Mouse (Mus musculus) left cerebral cortex, adult 11 months (tissue): ENCODE measurements around the gene Txnrd3.

Experiments
- DNase-seq: peaks from one replicate; pipeline ENCODE4 v3.0.0; 2022; ENCODE audit warnings: low spot score

The Txnrd3 gene

GRCm38 (mm10) chr6:89643798-89644270, at the start of gene Txnrd3:
Txnrd3 (plus strand) TSS chr6:89643988.
- peak; percentile 74 for DNase-seq

GRCm38 (mm10) chr6:89595018-89595776, 48.6 kb upstream of the Txnrd3 start, which contains the start of gene Chchd6:
Chchd6 (minus strand) TSS chr6:89595652.
- peak; percentile 92 for DNase-seq

- no peak for DNase-seq
These were observed 48.0 kb upstream of the Txnrd3 start for GRCm38 (mm10) chr6:89595777-89596146.

- no peak for DNase-seq
These were observed 47.3 kb upstream of the Txnrd3 start for GRCm38 (mm10) chr6:89596510-89596909.

DNA sequence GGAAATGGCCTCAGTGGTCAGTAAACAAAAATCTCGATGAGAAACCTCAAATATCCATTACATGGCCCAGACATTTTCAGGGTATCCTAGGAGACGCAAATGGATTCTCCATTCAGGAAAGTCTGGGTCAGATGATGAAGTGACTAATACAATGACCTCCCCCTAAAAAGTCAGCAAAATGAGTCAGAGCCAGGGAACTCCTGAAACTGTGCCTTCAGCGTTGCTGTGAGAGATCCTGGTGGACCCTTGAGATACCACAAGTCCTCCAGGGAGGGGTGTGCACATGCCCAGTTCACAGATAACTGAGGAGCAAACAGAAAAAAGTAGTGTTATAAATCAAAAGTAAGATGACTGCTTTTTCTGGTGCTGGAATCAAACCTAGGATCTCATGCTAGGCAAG, 37.7 kb upstream of the Txnrd3 start:
- DNase-seq = no peak

DNA sequence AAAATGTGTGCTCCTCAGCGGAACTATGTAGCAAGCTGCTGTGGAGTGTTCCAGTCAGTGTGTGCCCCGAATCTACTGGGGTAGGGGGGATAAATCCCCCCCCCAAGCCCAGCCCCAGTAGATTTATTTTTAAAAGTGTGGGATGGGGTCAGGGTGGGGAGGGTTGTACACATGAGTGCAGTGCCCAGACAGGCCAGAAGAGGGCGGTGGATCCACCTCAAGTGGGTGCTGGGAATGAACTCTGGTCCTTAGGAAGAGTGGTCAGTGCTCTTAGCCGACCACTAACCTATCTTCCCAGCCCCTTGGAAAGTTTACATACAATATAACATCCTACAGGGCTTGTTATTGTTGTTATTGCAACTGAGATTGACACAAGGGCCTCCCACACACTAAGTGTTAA, 35.8 kb upstream of the Txnrd3 start:
- DNase-seq = no peak

DNA sequence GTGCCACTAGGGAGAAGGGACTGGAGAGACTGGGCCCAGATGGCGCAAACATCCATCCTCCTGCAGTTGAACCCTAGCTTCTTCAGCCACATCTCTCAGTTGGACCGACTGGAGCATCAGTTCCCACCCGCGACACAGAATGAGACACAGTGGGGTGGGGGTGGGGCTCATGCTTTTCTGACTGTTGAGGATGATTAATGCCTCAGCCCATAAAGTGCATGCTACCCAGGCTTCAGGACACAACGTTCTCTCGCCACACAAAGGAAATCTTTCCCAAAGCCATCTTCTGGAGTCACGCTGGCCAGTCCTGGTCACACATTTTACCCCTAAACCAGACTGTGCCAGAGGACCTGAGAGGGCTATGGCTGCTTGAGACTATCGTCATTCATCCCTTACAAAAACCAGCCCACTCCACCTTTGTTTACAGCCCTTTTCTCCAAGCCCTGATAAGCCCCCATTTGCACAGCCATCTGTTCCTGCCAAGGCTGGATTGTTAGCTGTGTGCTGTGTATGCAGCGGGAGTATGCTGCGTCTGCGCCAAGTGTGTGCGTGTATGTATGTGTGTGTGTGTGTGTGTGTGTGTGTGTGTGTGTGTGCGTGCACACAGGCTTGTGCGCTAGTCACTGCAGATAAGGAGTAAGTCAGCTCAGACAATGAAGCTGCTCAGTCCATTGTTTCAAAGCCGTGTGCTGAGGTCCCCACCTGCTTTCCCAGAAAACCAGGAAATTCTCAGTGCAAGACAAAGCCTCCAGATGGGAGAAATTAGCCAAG, 30.3 kb upstream of the Txnrd3 start:
- no peak for DNase-seq

DNA sequence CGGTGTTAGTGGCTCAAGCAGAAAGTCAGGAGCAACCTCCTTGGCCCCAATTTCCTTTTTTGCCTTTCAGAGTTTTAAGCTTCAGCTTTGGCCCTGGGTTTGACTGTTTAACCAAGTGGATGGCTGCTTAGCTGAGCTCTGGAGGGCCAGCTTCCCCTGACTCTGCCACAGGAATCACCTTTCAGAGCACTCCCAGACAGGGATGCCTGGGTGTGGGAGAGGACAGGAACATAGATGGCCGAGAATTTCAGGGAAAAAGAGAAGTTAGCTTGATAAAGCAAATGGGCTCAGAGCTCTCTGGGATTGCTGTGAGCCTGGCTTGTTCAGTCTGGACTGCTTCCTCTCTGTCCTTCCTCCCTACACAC, 29.7 kb upstream of the Txnrd3 start:
- no peak for DNase-seq

DNA sequence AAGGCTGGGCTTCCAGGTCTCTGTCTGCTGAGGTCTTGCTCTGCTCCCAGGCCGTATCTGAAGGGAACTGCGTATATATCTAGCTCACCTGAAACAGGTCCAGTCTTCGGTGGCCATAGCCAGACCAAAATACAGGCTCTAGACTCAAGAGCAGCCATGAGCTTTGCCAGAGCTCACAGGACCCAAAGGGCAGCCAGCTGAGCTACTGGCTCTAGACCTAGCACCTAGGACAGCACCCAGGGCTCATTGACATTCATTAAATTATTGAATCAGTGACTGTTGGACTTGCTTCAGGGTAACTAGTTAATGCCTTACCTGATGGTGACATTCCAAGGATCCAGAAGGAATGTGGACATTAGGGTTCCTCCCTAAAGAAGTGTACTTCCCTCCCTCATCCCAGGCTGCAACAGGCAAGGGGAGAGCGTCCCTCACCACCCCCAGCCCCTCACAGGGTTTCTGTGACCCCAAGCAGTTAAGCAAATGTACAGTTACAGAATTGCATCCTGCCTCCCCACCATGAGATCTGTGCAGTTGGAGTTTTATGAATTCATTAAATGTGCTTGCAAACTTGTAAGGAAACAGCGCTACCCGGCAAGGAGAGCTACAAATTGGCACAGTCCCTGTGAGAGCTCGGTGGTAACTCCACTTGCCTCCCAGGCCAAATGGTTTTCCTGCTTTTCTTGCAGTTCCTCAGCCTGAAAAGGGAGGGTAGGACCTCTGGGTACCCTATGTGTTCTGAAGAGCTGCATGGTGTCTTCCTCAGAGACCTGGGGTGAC, 29.0 kb upstream of the Txnrd3 start:
- DNase-seq = no peak

DNA sequence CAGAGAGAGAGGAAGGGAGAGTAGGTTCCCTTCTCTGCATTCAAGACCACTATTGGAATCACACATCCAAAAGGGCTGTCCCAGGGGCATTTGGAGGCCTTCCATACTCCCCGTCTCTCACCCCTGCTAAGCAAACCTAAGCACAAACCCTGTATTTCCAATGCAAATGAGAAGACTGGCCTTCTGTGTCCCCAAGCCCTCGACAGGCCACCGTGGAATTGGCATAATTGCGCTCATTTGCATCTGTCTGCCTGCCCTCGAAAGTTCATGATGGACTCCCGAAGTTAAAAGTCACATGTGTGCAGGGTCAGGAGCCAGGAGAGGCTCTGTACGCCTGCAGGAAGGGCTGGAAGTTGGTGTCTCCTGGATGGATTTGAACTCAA, 28.4 kb upstream of the Txnrd3 start:
- DNase-seq = no peak

DNA sequence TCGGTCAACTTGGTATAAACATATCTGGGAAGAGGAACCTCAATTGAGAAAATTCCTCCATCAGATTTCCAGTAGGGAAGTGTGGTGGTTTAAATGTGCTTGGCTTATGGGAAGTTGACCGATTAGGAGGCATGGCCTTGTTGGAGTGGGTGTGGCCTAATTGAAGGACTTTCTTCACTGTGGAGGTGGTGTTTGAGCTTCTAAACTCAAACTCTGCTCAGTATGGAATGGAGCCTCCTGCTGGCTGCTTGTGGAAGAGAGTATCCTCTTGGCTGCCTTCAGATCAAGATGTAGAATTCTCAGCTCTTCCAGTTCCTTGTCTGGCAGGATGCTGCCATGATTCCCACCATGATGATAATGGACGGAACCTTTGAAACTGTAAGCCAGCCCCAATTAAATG, 21.1 kb upstream of the Txnrd3 start:
- no peak for DNase-seq

GRCm38 (mm10) chr6:89628045-89628785, 15.6 kb upstream of the Txnrd3 start:
- no peak for DNase-seq

- DNase-seq = peak; percentile 87
These were observed 11.8 kb upstream of the Txnrd3 start for GRCm38 (mm10) chr6:89631809-89632562.

- DNase-seq = no peak
These were observed 10.7 kb upstream of the Txnrd3 start for GRCm38 (mm10) chr6:89633115-89633514.

DNA sequence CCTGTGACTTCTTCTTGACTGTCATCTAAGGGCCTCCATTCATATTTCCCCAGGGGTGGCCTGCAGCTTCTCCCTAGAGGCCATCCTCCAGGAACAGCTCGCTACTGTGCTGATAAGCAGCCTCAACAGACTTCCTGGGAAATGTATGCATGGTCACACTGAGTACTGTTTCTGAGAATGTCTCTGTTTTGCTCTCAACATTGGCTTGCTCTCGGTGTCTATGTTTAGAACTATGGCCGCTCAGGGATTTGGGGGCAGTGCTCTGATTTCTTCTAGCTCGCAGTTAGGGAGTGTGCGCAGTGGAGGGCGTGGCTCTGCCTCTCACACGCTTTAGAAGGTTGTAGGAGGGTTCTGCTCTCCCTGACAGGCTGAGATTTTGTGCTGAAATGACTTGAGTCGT, 9.4 kb upstream of the Txnrd3 start:
- no peak for DNase-seq

DNA sequence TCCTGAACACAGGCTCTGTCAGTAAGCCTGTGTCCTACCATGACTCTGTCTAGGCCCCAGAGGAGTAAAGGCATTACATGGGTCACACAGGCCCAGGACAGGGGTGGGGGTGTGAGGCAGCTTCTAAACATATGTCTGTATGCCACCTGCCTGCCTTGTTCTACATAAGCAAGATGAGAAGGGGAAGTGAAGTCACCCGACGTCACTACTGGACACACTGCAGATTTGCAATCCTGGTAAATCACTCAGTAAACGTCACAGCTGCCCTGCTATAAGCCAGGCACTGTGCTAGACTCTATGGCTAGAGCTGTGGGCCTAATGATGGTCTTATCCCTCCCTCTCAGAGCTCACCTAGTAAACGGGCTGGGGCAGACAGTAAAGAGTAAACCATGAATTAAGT, 5.8 kb upstream of the Txnrd3 start:
- no peak for DNase-seq

DNA sequence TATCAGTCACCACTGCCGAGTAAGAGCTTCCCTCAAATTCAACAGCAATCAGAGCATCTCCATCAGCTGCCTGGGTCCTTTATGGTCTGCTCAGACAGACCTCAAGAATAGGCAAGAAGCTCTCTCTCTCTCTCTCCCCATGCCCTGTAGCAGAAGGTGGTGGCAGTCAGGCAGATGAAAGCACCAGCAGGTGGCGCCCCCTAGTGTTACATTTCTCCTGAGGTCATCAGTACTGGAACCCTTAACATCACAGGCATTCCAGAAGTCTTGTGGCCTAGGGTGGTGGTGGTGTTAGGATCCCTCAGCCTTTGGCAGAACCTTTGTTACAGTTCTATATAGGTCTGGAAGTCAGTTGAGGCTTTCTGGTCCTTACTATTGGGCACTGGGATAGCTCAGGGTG, 4.8 kb upstream of the Txnrd3 start:
- peak; percentile 40 for DNase-seq

DNA sequence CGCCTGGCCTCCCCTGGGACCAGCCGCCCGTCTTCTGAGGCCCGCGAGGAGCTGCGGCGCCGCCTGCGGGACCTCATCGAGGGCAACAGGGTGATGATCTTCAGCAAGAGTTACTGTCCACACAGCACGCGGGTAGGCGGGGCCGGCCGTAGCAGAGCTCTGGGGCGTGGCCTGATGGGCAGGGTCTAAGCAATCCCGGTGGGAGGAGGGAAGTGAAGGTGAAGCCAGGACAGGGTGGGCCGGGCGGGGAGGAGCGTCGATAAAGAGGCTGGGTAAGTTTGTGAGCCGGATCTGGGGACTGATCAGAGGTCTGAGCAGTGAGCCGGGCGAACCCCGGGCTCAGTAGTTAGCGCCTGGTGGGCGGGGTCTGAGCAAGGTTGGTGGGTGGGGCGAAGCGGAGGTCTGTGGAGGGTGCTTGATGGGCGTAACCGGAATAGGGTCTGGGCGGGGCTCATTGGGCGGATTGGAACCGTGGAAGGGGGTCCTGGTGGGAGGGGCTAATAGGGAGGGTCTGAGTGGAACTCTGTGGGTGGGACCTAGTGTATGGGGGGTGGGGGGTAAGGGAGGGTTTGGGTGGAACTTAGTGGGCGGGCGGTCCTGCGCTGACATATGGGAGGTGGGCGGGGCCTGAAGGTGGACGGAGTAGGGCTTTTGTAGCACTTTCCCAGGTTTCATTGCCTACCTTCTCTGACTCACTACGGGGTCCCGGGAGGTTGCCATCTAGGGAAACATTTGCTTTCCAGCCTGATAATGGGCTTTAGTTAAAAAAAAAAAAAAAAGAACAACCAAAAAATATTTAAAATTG, 685 bp downstream of the Txnrd3 start:
- peak; percentile 72 for DNase-seq

DNA sequence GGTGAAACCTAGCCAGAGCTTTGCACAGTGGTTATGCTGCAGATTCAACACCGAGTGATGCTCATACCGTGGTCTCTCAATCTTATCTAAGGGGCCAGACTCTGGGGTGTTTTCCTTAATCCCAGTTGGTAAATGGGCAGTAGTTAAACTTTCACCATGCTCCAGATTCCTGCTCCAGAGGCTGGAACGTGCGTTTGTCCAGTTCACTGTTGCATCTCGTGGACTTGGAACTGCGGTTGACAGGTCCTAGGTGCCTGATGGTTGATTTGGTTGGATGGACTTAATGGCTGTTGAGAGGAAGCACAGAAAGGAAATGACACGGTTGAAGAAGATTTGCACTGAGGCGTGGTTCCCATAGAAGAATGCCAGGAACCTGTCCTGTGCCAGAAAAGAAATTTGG, 6.1 kb downstream of the Txnrd3 start:
- no peak for DNase-seq

- DNase-seq = no peak
These were observed 8.0 kb downstream of the Txnrd3 start for GRCm38 (mm10) chr6:89651770-89652169.
